In genomic region chr15:97727048-97727447, GRCm38 (mm10) we compare ENCODE assay signal across 10 mouse cellular contexts. TPM values are rescaled to one million over a fixed set of nuclear protein-coding genes. Genes with fewer than 3 reads are reported as not detected.
DNase-seq lines count a peak whose midpoint lies in the region; ATAC-seq lines count a peak whose summit lies in the region.
"Had no signal": no experiment of that assay in that cellular context is flagged by ENCODE, and none has a peak within 500 bp of the region (broad histone marks: within the 10 kb centered on the region; RNA-seq: fewer than 3 reads in every experiment).

No protein-coding gene starts in this region.

- peak; percentile 67 for DNase-seq in gastrocnemius, adult 18-20 months (ENCODE audit: low spot score)
- no peak for DNase-seq in gastrocnemius, postnatal 4 days (ENCODE audit: low spot score in 2 of 2)
- peak; percentile 19 for DNase-seq in urinary bladder, postnatal 25 days (ENCODE audit: low spot score)
- no peak for DNase-seq in urinary bladder, postnatal 10 days (ENCODE audit: low spot score)
- no peak for DNase-seq in kidney, adult 11 months
- no peak for DNase-seq in layer of hippocampus, adult 11-12 months (ENCODE audit: low spot score)

- ATAC-seq in megakaryocyte, adult 5-6 weeks (ENCODE audit: poor library complexity, severe bottlenecking) = peak; percentile 61
- no peak for ATAC-seq in activated CD4-positive, CD25-positive, alpha-beta regulatory T cell, adult 4 months
- ATAC-seq: hindbrain, postnatal 0 days had no signal

RNA-seq across cellular contexts. Expression of gene Endou, which starts 4.1 kb away (rescaled TPM):
- total RNA-seq in gastrocnemius, adult 18-20 months (2021) = under 1 TPM; 0.34 to 0.45 TPM
- under 1 TPM; 0.74 to 0.86 TPM for total RNA-seq in gastrocnemius, postnatal 4 days (2021)
- 0.21 TPM in 1 of 2 replicates, not detected in the other for total RNA-seq in megakaryocyte, adult 5-6 weeks (2015)
- 0.40 and 0.81 TPM in 2 replicates for total RNA-seq in megakaryocyte, adult 5-6 weeks (2017)
- under 1 TPM in 1 of 2 experiments, not detected in 1; 0.33 TPM for polyA plus RNA-seq in activated CD4-positive, CD25-positive, alpha-beta regulatory T cell, adult 4 months (2017; shearing (Covaris generic))
- polyA plus RNA-seq: liver, embryonic 11.5 days had no signal

RNA-seq across cellular contexts. Expression of gene Rpap3, which starts 21.4 kb away (rescaled TPM):
- total RNA-seq in gastrocnemius, adult 18-20 months (2021) = 10 to 100 TPM; 12.0 to 14.0 TPM
- total RNA-seq in gastrocnemius, postnatal 4 days (2021) = 10 to 100 TPM; 15.2 to 15.7 TPM
- 6.8 and 7.9 TPM in 2 replicates for total RNA-seq in megakaryocyte, adult 5-6 weeks (2015)
- 10.8 and 12.8 TPM in 2 replicates for total RNA-seq in megakaryocyte, adult 5-6 weeks (2017)
- 10 to 100 TPM; 23.4 to 30.7 TPM for polyA plus RNA-seq in activated CD4-positive, CD25-positive, alpha-beta regulatory T cell, adult 4 months (2017; shearing (Covaris generic))

RNA-seq across cellular contexts. Expression of gene Rapgef3, which starts 40.7 kb away (rescaled TPM):
- 1 to 10 TPM; 6.6 to 9.0 TPM for total RNA-seq in gastrocnemius, adult 18-20 months (2021)
- 10 to 100 TPM in 1 of 2 experiments, 1 to 10 TPM in 1; 9.4 to 11.0 TPM for total RNA-seq in gastrocnemius, postnatal 4 days (2021)
- total RNA-seq in megakaryocyte, adult 5-6 weeks (2015) = 0.02 TPM in 1 of 2 replicates, not detected in the other
- total RNA-seq in megakaryocyte, adult 5-6 weeks (2017) = 1.2 and 1.4 TPM in 2 replicates
- polyA plus RNA-seq in activated CD4-positive, CD25-positive, alpha-beta regulatory T cell, adult 4 months (2017; shearing (Covaris generic)) = not detected

RNA-seq across cellular contexts. Expression of gene Slc48a1, which starts 51.3 kb away (rescaled TPM):
- 10 to 100 TPM; 45.0 to 48.7 TPM for total RNA-seq in gastrocnemius, adult 18-20 months (2021)
- 10 to 100 TPM; 32.6 to 35.4 TPM for total RNA-seq in gastrocnemius, postnatal 4 days (2021)
- 42.3 and 47.1 TPM in 2 replicates for total RNA-seq in megakaryocyte, adult 5-6 weeks (2015)
- total RNA-seq in megakaryocyte, adult 5-6 weeks (2017) = 33.1 and 33.5 TPM in 2 replicates
- polyA plus RNA-seq in activated CD4-positive, CD25-positive, alpha-beta regulatory T cell, adult 4 months (2017; shearing (Covaris generic)) = 10 to 100 TPM; 23.6 to 29.0 TPM

Comparison
In these comparisons a context has a peak if more than half of its experiments do, and no peak if none do; other contexts are left out.
1. DNase-seq: peak in gastrocnemius, adult 18-20 months (single experiment) and urinary bladder, postnatal 25 days (single experiment); none in gastrocnemius, postnatal 4 days (0 of 2), urinary bladder, postnatal 10 days (single experiment), kidney, adult 11 months (single experiment) and layer of hippocampus, adult 11-12 months (single experiment).